Mouse (Mus musculus): ENCODE measurements around the gene Tctex1d2. TPM values are rescaled to one million over a fixed set of nuclear protein-coding genes. Genes with fewer than 3 reads are reported as not detected.

Gene Tctex1d2
- polyA plus RNA-seq, 1 experiment from 2014 or later, result 32.5 TPM

DNA sequence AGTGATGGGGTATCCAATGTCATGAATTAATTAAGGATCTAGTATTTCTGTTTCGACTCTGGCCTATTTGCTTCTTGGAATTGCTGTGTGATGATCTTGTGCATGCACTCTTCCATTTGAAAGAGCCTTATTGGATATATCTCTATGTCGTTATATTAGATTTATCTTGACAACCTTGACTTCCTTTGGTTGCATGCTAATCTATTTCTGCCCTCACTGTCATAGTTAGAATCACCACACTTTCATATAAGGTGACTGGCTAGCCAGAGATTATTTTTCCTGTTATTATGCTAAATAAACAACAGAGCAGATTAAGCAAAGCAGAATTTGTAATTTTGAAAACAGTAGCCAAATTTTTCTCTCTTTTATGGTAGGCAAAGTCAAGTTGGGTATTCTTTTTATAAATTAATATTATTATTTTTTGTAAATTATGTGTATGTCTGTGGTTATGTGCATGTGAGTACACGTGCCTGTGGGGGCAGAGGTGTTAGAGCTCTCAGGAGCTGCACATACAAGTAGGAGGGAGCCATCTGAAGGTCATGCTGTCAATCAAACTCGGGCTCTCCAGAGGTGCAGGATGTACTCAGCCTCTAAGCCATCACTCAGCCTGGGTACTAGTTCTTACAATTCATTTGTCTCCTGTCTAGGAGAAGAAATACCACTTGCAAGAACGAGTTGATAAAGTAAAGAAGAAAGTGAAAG is 50.1 kb downstream of the Tctex1d2 start:
- Histone ChIP-seq H3K4me1 (ENCODE audit: control insufficient read depth, insufficient read depth, low read length) (no peaks in the 10 kb centered on the region), H3K4me2 (replicated peaks; ENCODE audit: low read depth, low read length) (no peak overlapping the region), H3K27ac (ENCODE audit: low read depth, low read length) (no peak overlapping the region), H3K36me3 (ENCODE audit: control insufficient read depth, insufficient read depth, low read length) (peaks cover 28% of the 10 kb centered on the region), H3K9me3 (ENCODE audit: control insufficient read depth, low read length) (no peaks in the 10 kb centered on the region), H3K27me3 (ENCODE audit: control insufficient read depth, insufficient read depth, low read length) (no peaks in the 10 kb centered on the region), H3K4me3 (ENCODE audit: low read length) (no peak overlapping the region), H3K9ac (ENCODE audit: low read depth, low read length) (no peak overlapping the region)
- 74% methylated on average over 5 of the region's 5 CpGs for WGBS
- ATAC-seq (ENCODE audit: low FRiP score, low TSS enrichment), result no peak

DNA sequence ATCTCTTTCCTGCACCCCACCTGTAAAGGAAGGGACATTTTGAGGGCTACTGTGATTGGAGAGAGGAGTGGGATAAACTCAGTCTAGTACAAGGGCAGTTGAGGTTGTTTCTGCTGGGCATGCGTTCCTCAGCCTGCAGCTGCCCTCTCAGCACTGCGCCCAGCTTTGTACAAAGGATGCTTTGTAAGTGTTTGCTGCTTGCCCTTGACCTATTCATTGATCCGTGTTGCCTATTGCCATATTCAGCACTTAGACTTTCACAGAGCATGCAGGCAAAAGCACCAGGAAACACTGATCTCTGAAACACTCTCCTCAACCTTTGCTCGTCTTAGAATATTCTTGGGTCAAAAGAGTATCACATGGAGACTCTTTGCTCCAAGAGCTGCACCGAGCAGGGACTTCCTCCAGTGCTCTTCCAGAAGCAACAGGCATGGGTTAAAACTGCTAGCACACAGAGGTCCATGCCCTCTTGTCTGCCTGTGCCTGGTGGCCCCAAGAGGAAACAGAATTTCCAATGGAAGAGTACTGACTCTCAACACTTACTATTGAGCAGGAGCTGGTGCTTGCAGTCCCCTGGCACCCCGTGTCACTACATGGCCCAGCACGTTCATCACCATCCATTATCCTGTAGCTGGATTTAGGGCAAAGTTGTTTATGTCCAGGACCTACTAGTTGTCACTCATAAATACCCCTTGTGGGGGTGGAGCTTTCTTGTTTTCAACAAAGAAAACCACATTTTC is 52.9 kb downstream of the Tctex1d2 start:
- no peak for ATAC-seq (ENCODE audit: low FRiP score, low TSS enrichment)
- no peaks in the 10 kb centered on the region for H3K9me3 ChIP-seq (ENCODE audit: control insufficient read depth, low read length)
- no peak overlapping the region for H3K4me3 ChIP-seq (ENCODE audit: low read length)
- no peaks in the 10 kb centered on the region for H3K4me1 ChIP-seq (ENCODE audit: control insufficient read depth, insufficient read depth, low read length)
- H3K9ac ChIP-seq (ENCODE audit: low read depth, low read length), result no peak overlapping the region
- no peaks in the 10 kb centered on the region for H3K27me3 ChIP-seq (ENCODE audit: control insufficient read depth, insufficient read depth, low read length)
- peaks cover 22% of the 10 kb centered on the region for H3K36me3 ChIP-seq (ENCODE audit: control insufficient read depth, insufficient read depth, low read length)
- H3K4me2 ChIP-seq (replicated peaks; ENCODE audit: low read depth, low read length), result no peak overlapping the region
- H3K27ac ChIP-seq (ENCODE audit: low read depth, low read length), result no peak overlapping the region; the same call in 1 of the 2 replicates
- 78% methylated on average over 7 of the region's 7 CpGs for WGBS

DNA sequence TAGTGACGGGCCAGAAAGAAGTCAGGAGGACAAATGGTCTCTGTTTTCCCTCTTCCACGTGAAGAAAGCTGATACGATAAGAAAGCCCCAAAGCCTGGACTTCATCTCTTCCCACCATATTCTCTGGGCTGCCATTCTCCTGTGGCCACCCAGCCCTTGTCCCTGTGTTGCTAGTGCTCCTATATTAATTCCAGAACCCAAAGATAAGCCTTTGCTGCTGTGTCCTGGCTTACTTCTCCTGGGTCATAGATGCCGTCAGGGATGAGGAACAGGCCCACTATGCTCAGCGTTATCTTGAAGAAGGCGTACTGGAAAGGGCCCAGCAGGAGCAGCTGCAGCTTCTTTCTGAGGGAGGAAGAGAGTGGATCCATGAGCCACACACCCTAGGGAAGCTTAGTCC is 57.8 kb downstream of the Tctex1d2 start:
- WGBS, result 81% methylated on average over 6 of the region's 6 CpGs
- no peaks in the 10 kb centered on the region for H3K9me3 ChIP-seq (ENCODE audit: control insufficient read depth, low read length)
- no peak for ATAC-seq (ENCODE audit: low FRiP score, low TSS enrichment)

More for the DNA sequence above, 57.8 kb downstream of the Tctex1d2 start:
- Histone ChIP-seq H3K27ac (ENCODE audit: low read depth, low read length) (no peak overlapping the region), H3K4me1 (ENCODE audit: control insufficient read depth, insufficient read depth, low read length) (no peaks in the 10 kb centered on the region), H3K4me2 (replicated peaks; ENCODE audit: low read depth, low read length) (no peak overlapping the region), H3K9ac (ENCODE audit: low read depth, low read length) (no peak overlapping the region), H3K4me3 (ENCODE audit: low read length) (no peak overlapping the region), H3K36me3 (ENCODE audit: control insufficient read depth, insufficient read depth, low read length) (peaks cover 3% of the 10 kb centered on the region; the same call in 1 of the 2 replicates), H3K27me3 (ENCODE audit: control insufficient read depth, insufficient read depth, low read length) (no peaks in the 10 kb centered on the region)

Other genes starting within 250 kb of the Tctex1d2 start
- not detected in 2 replicates for gene Bex6, start 239.9 kb upstream of the Tctex1d2 start, polyA plus RNA-seq (2014; fragmentation: Nextera tagmentation; extraction: Ambion mirVana)
- gene Fbxo45, start 172.5 kb upstream of the Tctex1d2 start, polyA plus RNA-seq (2014; fragmentation: Nextera tagmentation; extraction: Ambion mirVana), result 10.8 and 14.5 TPM in 2 replicates
- 17.7 and 22.4 TPM in 2 replicates for gene Wdr53, start 172.5 kb upstream of the Tctex1d2 start, polyA plus RNA-seq (2014; fragmentation: Nextera tagmentation; extraction: Ambion mirVana)
- not detected in 2 replicates for gene Smco1, start 148.2 kb upstream of the Tctex1d2 start, polyA plus RNA-seq (2014; fragmentation: Nextera tagmentation; extraction: Ambion mirVana)
- gene Rnf168, start 142.2 kb upstream of the Tctex1d2 start, polyA plus RNA-seq (2014; fragmentation: Nextera tagmentation; extraction: Ambion mirVana), result 25.6 and 32.6 TPM in 2 replicates
- gene Ubxn7, start 87.4 kb upstream of the Tctex1d2 start, polyA plus RNA-seq (2014; fragmentation: Nextera tagmentation; extraction: Ambion mirVana), result 18.4 and 30.3 TPM in 2 replicates
- not detected in 2 replicates for gene Tm4sf19, start 19.2 kb upstream of the Tctex1d2 start, polyA plus RNA-seq (2014; fragmentation: Nextera tagmentation; extraction: Ambion mirVana)
- gene Pcyt1a, start 11.2 kb downstream of the Tctex1d2 start, polyA plus RNA-seq (2014; fragmentation: Nextera tagmentation; extraction: Ambion mirVana), result 16.5 and 40.6 TPM in 2 replicates
- 0.33 and 0.49 TPM in 2 replicates for gene Slc51a, start 68.2 kb downstream of the Tctex1d2 start, polyA plus RNA-seq (2014; fragmentation: Nextera tagmentation; extraction: Ambion mirVana)
- not detected in 2 replicates for gene Zdhhc19, start 76.6 kb downstream of the Tctex1d2 start, polyA plus RNA-seq (2014; fragmentation: Nextera tagmentation; extraction: Ambion mirVana)
- gene Tfrc, start 189.2 kb downstream of the Tctex1d2 start, polyA plus RNA-seq (2014; fragmentation: Nextera tagmentation; extraction: Ambion mirVana), result 38.1 and 62.0 TPM in 2 replicates
- gene Tnk2, start 224.2 kb downstream of the Tctex1d2 start, polyA plus RNA-seq (2014; fragmentation: Nextera tagmentation; extraction: Ambion mirVana), result 10.7 and 11.0 TPM in 2 replicates